Mouse (Mus musculus): ENCODE measurements around the gene Npsr1. TPM values are rescaled to one million over a fixed set of nuclear protein-coding genes. Genes with fewer than 3 reads are reported as not detected.

The Npsr1 gene
- not detected for polyA plus RNA-seq (2017; shearing (Covaris generic))

DNA sequence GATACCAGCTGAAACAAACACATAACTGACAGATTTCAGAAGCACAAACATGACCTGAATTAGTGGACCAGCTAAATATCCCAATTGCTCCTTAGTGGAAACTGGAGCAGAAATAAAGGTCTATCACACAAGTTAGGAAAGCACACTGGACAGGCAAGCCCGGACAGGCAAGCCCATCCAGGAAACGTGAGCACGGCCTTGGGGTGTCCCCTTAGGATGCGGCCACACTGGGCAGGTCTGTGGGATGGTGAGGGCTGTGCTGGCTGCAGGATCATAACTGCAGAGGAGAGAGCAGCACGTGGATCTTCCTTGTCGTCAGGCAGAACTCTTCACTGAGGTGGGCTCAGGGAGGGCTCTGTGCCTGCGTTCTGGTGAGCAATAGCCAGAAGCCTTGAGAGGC is at the start of gene Npsr1:
TSS of gene Npsr1 (plus strand) at position 301 of the 400 bp plus-strand sequence.
- ATAC-seq: no peak

DNA sequence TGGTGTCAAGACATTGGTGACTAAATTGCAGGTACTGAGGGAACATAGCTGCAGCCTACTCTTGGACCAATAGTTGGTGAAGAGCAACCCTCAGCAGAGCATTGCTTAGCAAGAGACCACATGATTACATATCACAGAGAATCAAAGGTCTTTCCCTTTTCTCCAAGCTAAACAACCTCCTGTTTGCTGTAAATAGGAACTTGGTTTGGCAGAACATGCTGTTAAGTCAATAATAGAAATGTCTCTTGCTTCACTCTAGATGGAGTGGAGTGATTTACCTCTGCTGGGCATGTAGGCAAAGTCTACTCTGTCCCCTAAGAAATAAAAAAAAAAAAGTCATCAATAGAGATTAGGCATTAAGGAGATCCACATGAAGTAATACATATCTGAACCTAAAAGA is 46.3 kb upstream of the Npsr1 start:
- no peak for ATAC-seq

GRCm38 (mm10) chr9:24063251-24063650 is 34.5 kb upstream of the Npsr1 start:
- ATAC-seq: no peak

DNA sequence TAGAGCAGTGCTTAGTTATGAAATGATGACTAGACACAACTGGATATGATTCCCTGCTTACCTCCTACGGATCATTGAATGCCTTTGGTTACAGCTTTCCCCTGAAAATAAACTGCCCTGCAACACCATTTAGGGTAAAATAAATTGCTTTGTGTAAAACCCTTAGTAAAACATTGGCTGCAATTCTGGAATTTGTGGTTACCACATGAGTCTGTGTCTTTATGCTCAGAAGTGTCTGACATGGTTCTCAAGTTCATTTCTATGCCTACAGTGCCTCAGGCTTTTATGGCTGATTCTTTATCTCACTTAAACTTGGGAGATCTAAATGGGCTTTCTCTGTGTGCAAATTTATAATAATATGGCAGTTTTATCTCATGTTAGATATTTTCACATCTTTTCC is 26.1 kb upstream of the Npsr1 start:
- ATAC-seq: no peak

DNA sequence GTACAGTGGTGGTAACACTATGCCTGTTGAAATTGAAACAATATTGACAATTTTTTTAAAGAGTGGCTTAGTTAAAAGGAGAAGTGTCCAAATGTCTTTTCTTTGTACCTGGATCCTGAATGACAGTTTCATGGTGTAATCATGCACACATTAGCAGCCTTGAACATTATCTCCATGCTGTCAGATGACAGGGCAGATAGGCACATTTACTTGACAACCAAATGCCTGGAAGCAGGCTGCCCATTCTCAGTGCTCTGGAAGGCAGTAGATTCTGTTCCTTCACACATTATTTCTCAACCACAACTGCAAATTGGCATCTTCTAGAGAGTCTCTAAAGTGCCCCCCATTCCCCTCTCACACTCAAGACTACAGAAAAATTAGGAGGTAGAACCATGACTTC is 20.2 kb upstream of the Npsr1 start:
- ATAC-seq: no peak

GRCm38 (mm10) chr9:24091875-24092274 is 5.9 kb upstream of the Npsr1 start:
- ATAC-seq: no peak

- no peak for ATAC-seq
Measured at GRCm38 (mm10) chr9:24098526-24098925, 730 bp downstream of the Npsr1 start.

DNA sequence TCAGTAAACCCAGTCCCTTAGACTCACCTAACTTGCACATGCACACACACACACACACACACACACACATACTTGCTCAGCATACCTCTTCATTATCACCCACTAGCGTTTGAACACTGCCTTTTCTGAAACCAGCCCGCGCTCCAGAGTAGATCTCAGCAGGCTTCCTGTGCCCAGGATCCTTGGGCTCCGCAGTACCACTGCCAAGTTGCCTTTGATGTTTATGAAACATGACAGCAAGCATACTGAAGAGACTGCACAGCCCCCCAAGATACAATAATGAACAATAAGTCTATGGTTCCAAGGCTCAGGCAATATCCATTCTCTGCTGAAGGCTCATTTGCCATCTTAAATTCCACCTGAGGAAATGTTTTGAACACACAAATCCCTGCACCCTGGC is 1.8 kb downstream of the Npsr1 start:
- no peak for ATAC-seq

GRCm38 (mm10) chr9:24119423-24119822 is 21.6 kb downstream of the Npsr1 start:
- ATAC-seq: no peak

- no peak for ATAC-seq
Measured at GRCm38 (mm10) chr9:24133142-24133541, 35.3 kb downstream of the Npsr1 start.

GRCm38 (mm10) chr9:24136354-24136753 is 38.6 kb downstream of the Npsr1 start:
- no peak for ATAC-seq

GRCm38 (mm10) chr9:24144341-24144740 is 46.5 kb downstream of the Npsr1 start:
- ATAC-seq: no peak

DNA sequence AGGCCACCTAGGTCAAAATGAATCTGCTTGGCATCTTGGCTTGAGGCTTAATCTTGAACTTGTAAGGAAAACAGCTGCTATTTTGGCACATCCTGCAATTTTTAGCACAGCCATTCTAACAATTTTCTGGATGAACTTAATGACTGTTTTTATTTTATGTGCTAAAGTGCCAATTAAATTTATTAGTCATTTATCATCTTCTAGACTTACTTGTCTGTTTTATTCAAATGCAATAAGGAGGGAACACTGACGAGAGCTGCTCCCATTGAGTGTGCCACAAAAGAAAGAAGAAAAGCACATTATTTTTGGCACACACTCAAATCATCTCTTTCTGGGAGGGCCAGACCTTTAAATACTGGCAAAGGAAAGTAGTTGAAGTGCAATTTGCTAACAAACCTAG is 59.4 kb downstream of the Npsr1 start:
- ATAC-seq: no peak

GRCm38 (mm10) chr9:24160409-24160808 is 62.6 kb downstream of the Npsr1 start:
- ATAC-seq: no peak

DNA sequence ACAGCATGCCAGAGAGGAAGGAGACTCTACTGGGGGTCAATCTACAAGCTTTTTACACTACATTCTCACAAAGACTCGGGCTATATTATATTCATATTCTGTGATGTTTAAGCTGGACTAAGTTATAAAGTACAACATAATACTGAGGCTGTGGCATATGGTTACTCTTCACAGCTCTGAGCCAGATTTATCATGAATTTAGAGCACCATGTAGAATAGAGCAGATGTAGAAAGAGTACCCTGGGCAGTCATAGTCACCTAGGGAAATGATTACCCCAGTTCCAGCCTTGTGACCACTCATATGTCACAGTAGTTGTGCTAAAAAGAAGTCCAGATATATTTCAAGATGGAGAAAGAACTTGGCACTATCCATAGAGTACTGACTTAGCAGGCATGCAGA is 70.7 kb downstream of the Npsr1 start:
- ATAC-seq: no peak

DNA sequence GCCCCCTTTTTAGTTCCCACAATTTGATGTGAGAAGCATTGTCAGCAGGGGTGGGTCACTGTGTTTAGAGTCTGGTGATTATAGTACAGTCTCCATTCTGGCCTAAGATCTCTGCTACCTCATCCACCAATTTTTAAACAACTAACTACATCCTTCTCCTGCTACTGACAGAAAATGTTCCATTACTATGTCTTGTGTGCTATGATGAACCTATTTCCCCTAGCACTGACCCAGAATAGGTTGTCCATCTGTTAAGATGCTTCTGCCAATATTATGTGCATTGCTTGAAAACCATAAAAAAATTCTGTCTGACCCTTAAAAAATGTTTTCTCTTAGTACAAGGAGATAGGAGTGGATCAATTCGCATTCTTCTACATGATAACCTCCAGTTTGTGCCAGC is 72.9 kb downstream of the Npsr1 start:
- no peak for ATAC-seq

DNA sequence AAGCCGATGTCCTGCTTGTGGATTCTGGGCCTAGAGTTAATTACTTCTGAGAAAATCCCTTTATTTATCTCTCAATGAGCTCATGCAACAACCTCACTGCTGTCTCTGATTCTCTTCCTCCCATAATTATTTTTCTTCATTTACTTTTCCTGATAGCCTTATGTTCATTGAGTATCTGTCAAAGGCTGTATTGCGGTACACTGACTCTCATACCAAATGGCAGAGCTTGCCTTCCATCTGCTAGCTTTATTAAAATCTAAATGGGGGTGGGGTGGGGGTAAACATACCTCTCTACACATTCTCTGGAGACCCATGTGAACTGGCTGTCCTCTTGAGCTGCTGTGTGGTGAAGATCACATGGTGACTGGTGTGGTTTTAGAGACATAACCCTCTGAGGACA is 80.9 kb downstream of the Npsr1 start:
- no peak for ATAC-seq

- ATAC-seq: no peak
Measured at GRCm38 (mm10) chr9:24180926-24181325, 83.1 kb downstream of the Npsr1 start.

DNA sequence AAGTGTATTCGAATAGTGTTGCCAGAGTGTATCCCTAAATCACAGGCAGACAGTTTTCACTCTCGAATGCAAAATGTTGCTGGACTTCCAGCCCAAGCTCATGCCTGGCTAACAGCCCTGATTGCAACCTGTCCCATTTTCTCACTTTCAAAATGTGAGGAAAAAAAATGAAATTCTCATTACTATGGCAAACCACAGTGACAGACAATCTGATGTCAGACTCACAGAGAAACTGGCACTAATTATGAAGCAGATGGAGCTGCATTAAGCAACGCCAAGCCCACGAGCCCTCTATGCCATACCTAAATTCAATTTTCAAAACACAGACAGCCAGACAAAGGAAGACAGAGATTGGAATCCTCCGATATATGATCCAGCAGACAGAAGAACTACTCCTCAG is 88.5 kb downstream of the Npsr1 start:
- no peak for ATAC-seq

DNA sequence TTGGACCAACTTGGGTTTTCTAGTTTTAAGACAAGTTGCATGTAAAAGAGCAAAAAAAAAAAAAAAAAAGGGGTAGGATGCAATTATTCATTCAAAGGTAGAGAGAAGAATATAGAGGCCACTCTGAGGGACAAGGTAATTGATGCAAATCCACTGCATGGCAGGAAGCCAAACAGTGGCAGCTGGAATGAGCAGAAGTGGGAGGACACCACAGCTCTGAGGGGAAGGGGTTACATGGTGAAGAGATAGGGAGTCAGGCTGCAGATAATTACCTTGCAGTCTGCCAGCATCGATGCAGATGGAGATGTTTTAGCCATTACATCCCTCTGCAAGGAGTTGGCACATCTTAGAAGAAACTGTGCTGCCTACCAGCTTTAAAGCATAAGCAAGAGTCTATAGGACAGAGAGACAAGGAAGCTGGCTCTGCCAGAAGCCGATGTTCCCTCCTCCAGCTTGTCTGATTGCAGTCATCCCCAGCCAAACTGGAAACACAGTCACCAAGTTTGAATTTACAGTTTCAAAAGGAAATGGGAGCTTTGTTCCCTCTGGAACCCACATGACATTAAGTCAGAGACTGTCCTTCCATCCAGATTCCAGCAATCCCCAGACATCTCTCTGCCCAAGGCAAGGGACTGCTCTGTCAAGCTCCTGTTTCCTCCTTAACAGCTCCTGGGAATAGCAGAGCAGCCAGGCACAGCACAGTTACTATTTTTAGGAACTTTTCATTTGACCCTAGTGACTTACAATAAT is 91.9 kb downstream of the Npsr1 start:
- ATAC-seq: no peak

DNA sequence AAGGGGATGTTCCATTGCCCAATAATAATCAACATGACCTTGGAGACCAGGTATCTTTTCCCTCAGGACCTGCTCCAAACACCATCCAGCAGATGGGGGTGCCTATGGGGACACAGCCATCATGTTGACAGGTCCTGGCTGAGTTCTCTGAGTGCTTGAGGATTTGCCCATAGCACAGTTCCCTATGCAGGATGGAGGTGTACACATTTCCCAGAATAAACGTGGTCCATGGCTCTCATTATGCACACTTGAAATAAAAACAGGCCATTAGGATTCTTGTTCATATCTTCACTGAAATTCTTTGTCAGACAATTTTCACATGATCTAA is 92.4 kb downstream of the Npsr1 start:
- ATAC-seq: no peak

DNA sequence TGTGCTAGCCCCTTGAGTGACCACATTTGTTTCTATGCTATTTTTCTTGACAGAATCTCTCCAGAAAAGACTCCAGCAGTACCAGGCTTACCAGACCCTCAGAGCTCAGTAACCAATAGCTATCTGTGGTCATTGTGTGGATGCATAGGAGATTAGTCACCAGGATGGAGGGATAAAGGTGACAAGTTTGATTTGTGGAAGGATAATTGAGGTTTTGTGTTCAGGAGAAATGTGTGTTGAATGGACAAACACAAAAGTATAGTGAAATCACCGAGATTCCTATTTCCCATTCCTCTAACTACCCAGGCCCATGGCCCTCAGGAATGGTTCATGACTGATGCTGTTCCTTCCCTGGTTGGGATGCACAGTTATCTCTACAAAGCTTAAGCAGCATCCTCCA is 100.5 kb downstream of the Npsr1 start:
- ATAC-seq: no peak

DNA sequence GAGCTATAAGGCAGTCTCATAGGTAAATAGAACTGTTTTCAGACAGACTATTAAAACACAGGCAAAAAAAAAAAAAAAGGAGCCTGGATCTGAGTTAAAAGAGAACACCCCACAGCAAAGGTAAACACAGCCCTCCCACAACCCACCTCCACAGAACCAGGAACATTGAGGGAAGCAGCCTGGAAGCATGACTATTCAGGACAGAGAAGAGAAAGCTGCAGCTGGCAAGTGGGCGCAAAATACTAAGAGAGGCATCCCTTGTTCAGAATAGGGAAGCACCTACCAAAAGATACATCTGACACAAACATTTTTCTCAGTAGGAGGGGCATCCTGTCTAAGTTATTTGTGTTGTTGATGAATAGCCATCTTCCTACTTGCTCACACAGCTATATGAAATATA is 113.8 kb downstream of the Npsr1 start:
- ATAC-seq: no peak

DNA sequence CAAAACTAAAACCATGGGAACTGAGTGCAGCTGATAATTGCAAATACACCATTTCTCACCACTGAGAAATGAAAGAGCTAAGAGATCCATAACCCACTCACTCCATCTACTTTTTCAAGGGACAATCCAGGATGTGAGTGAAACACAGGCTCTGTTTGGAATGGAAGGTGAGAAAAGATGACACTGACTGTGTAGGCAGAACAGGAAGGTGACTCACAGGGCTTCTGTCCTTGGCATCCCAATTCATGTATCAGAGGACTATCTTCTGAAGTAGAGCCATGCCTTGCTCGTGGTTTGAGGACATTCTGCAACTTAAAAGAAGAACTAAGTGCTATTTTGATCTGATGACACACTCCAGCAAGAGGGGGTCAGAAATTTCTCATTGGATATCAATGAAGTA is 119.9 kb downstream of the Npsr1 start:
- ATAC-seq: no peak

- no peak for ATAC-seq
Measured at GRCm38 (mm10) chr9:24236461-24236860, 138.7 kb downstream of the Npsr1 start.
